Mouse (Mus musculus) MEL (cell line): Measurements from ENCODE around the gene Cntn1.

ENCODE experiments used
- CTCF ChIP-seq, 3 experiments: IDR thresholded peaks in 2 of 3; conservative IDR thresholded peaks in 1 of 3; 2 replicates each; pipeline ENCODE4 v1.5.1; 2011 to 2012; ENCODE audit warnings: low read length in 3 of 3, low read depth in 2 of 3, mild to moderate bottlenecking in 2 of 3, improper control_type of control experiment in 1 of 3, inconsistent platforms in 1 of 3, mixed read lengths in 1 of 3, moderate library complexity in 1 of 3; ENCODE audit not compliant: control insufficient read depth in 1 of 3, insufficient read depth in 1 of 3, poor library complexity in 1 of 3, severe bottlenecking in 1 of 3
- EP300 ChIP-seq, 2 experiments: IDR thresholded peaks; 2 replicates each; pipeline ENCODE4 v1.6.1; 2011; ENCODE audit warnings: improper control_type of control experiment in 2 of 2, low read length in 2 of 2, low read depth in 1 of 2, mild to moderate bottlenecking in 1 of 2
- GATA1 ChIP-seq: IDR thresholded peaks from 2 replicates; pipeline ENCODE4 v1.6.1; 2011; ENCODE audit warnings: low read depth, low read length, improper control_type of control experiment
- KAT2A ChIP-seq: conservative IDR thresholded peaks from 2 replicates; pipeline ENCODE4 v1.6.1; 2012; ENCODE audit warnings: low read depth, low read length, improper control_type of control experiment, inconsistent platforms
- MAX ChIP-seq: IDR thresholded peaks from 2 replicates; pipeline ENCODE4 v1.6.1; 2011; ENCODE audit warnings: low read length, improper control_type of control experiment
- POLR2A ChIP-seq, 2 experiments: IDR thresholded peaks; 2 replicates each; pipeline ENCODE4 v1.6.1; 2011 to 2012; ENCODE audit warnings: low read length in 2 of 2, mild to moderate bottlenecking in 2 of 2, control low read depth in 1 of 2, improper control_type of control experiment in 1 of 2, low read depth in 1 of 2, moderate library complexity in 1 of 2; ENCODE audit not compliant: control insufficient read depth in 1 of 2, insufficient read depth in 1 of 2, poor library complexity in 1 of 2
- POLR2AphosphoS5 ChIP-seq: IDR thresholded peaks from 2 replicates; pipeline ENCODE4 v1.6.1; 2012; ENCODE audit warnings: low read depth, borderline replicate concordance, mild to moderate bottlenecking, inconsistent platforms, low read length, moderate library complexity, mixed read lengths
- RCOR1 ChIP-seq: IDR thresholded peaks from 2 replicates; pipeline ENCODE4 v1.6.1; 2012; ENCODE audit warnings: low read depth, mild to moderate bottlenecking, inconsistent platforms, low read length, improper control_type of control experiment
- TBP ChIP-seq: IDR thresholded peaks from 2 replicates; pipeline ENCODE4 v1.8.0; 2011; ENCODE audit warnings: low read depth, low read length, improper control_type of control experiment

- no peak for TF ChIP-seq RCOR1
- TF ChIP-seq CTCF (IDR thresholded peaks at IDR 0.05 in 2 of 3, conservative IDR thresholded peaks at IDR 0.05 in 1 of 3; ENCODE audit: control insufficient read depth in 1 of 3, insufficient read depth in 1 of 3, low read depth in 2 of 3, low read length in 3 of 3, poor library complexity in 1 of 3, severe bottlenecking in 1 of 3), result no peak
- TF ChIP-seq TBP, result no peak
- no peak for TF ChIP-seq GATA1
- no peak for TF ChIP-seq MAX
- no peak for TF ChIP-seq KAT2A
- TF ChIP-seq POLR2AphosphoS5, result no peak
- TF ChIP-seq EP300 (IDR thresholded peaks at IDR 0.05; ENCODE audit: low read depth in 1 of 2, low read length in 2 of 2), result no peak
- no peak for TF ChIP-seq POLR2A (IDR thresholded peaks at IDR 0.05; ENCODE audit: control insufficient read depth in 1 of 2, insufficient read depth in 1 of 2, low read depth in 1 of 2, low read length in 2 of 2, poor library complexity in 1 of 2)
Measured at GRCm38 (mm10) chr15:92209778-92210177, 158.8 kb downstream of the Cntn1 start.
